Mouse (Mus musculus) mouse embryonic stem cell (cell line): Measurements from ENCODE around the gene Ggt5.

ENCODE experiments used
- in situ Hi-C, 2 experiments: fragments of 300-500 bp; cut with MboI; formaldehyde crosslinking; loops; 1 replicate in 1 of 2; 3 replicates in 1 of 2; pipeline ENCODE4 v1.14.3; 2019 to 2020; ENCODE audit warnings: low sequenced_read_pairs in 2 of 2, low pct_unique_long_range_greater_than_20kb in 1 of 2, mixed read lengths in 1 of 2; ENCODE audit not compliant: unreplicated experiment in 1 of 2

Gene Ggt5

DNA sequence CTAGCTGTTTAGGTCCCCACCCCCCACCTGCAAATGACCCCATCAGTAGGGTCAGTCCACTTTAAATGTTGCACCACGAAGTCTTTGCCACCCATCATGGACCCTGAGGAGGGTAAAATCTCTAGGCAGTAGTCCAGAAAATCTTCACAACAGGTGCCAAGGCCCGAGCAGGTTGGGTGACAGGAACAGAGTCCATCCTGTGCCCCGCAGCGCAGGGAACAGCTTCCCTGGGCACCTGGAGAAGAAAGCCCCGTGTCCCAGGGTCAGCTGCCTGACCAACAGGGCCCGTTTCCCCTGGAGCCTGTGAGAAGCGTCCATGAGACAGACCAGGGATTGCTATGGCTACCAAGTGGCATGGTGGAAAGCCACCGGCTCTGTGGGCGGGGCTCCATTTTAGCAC lies 53.3 kb downstream of the Ggt5 start:
- in situ Hi-C loops: no loop called here

DNA sequence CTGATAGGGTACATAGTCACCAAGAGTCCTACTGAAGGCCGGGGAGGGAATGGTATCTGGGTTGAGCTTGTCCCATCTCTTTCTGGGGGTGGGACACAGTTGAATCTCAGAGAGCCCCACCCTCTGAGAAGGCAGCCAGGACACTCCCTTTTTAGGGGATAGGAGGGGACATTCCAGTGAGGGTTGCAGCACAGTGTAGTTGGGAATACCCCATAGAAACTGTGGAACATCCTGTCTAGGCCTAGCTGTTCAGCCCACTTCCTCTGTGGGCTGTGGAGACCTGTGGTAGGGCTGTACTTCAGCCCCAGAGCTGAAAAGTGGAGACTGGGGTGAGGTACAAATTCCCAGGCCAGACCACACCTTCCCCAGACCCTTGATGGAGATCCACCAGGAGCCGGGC lies 53.8 kb downstream of the Ggt5 start:
- in situ Hi-C loops: no loop called here

DNA sequence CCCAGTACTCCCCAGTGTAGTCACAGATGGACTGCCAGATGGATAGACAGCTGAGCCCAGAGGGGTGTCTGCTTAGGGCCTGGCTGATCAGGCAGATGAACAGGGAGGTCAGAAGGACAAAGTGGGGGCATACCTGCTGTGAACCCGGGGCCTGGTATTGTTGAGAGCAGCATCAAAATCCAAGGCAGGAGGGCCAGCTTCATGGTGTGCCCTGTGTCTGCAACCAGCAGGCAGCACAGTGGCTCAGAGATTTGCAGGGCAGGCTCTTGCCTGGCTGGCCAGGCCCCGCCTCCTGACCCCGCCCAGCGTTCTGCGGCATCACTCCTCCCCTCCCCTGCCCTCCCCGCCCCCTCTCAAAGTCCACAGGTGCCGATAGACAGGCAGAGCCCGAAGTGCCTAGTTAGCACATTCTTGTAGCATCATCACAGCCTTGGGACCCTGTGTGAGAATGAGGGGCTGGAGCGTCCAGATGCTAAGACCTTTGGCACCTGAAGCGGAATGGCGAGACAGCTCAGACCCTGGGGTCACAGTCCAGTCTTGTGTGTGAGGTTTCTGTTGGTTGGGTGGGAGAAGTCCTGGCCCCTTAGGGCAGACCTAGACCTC lies 54.7 kb downstream of the Ggt5 start, which contains the start of gene Susd2:
Gene Susd2 (minus strand): TSS at position 268 of the 603 bp plus-strand sequence.
- in situ Hi-C loops: no loop called here

DNA sequence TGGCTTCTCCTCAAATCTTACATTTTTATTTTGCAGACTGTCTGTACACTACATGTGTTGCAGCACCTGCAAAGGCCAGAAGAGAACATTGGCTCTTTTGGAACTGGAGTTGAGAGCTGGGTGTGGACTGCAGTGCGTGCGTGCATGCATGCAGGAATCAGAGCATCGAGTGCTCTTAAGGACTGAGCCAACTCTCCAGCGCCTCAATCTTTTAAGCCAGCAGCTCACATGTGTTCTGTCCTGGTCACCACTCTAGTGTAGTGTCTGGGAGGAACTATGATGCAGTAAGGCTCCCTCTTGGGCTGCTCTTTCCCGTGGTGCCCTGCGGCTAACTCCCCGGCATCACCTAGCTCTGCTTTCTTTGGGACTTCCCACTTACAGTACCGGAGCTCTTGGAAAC lies 56.5 kb downstream of the Ggt5 start:
- in situ Hi-C loops: no loop called here

DNA sequence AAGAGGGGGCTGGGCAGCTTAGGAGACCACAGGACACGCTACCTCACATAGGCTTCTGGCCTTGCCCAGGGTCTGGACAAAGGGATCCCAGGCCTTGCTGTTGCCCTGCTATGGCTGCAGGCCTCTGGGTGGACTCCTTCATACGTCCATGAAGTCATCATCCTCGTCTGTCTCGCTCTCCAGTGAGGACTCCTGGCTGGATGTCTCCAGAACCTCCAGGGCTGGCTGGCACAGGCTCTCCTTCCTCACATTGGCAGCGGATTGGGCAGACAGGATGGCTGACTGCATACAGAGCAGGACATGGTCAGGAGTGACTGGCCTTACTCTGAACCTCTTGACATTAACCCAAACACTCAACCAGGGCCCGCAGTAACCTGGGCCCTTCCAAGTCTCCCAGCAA lies 57.3 kb downstream of the Ggt5 start:
- in situ Hi-C loops: no loop called here

DNA sequence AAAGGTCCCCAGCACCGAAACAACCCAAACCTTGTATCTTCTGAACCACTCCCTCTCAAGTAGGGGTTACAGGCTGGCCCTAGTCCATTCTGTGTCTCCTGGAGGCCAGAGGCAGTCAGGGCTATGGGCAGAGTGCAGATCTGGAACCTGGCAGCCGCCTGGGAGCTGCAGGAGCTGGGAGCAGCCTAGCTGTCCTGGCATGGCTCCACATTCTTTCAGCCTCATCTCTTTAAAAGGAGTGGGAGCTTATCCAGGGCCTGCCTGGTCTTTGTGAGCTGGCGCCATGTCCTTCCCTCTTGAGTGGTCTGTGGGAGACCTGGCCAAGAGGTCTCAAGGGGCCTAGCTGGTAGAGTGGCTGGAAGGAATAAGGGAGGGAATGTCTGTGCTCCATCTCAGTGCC lies 58.2 kb downstream of the Ggt5 start:
- in situ Hi-C loops: no loop called here

DNA sequence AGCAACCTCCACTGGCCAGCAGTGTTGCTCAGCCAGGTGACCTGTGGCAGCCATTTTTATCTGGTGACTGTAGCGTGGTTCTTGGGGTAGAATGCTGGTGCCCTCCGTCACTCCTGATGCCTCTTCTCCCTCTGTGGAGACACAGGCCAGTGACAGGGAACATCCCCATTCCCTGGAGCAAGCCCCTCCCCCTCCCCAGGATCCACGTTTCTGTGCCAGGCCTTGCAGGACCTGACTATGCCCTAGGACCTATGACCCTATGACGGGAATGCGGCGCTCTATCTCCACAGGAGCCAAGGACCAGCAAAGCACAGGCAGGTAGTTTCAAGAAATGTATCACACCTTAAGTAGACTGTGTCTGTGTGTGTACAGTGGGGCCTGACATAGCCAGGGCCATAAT lies 59.0 kb downstream of the Ggt5 start:
- in situ Hi-C loops: no loop called here

DNA sequence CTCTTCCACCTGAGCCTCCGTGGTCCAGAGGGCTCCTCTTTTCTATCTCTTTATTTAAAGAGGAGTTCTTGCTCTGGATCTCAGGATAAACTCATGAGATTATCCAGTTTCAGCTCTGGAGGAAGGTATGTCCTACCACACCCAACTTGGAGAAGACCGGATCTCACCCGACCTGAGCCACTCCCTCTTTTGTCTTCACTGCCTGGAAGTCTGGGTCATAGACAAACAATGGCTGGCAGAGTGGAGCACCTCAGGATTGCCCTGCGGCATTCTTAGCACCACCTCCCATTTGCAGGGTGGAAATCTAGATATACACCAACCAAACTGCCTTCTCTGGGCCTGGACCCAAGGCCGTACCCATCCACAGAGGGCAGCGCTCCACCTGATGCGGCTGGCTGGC lies 59.9 kb downstream of the Ggt5 start:
- in situ Hi-C loops: no loop called here

DNA sequence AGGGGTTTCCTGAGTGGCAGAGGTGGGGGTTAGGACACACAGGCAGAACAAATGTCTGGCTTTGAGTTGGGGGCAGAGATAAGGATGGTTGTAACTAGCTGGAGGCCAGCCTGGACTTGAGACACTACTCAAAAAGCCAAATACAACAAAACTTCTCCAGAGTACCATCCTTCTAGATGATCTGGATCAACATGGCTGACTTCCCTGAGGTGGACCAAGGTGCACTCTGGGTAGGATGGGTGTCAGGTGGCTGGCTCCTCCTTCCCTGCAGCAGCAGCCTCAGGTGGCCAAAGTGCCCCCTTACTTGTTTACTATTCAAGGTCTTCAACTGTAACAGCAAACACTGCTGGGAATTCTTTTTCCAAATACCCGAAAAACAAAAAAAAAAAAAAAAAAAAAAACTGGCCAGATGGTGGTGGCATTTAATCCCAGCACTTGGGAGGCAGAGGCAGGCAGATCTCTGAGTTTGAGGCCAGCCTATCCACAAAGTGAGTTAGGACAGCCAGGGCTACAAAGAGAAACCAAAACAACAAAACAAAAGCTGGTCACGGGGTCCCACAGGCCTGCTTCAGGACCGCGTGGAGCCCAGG lies 60.4 kb downstream of the Ggt5 start:
- in situ Hi-C loops: no loop called here

DNA sequence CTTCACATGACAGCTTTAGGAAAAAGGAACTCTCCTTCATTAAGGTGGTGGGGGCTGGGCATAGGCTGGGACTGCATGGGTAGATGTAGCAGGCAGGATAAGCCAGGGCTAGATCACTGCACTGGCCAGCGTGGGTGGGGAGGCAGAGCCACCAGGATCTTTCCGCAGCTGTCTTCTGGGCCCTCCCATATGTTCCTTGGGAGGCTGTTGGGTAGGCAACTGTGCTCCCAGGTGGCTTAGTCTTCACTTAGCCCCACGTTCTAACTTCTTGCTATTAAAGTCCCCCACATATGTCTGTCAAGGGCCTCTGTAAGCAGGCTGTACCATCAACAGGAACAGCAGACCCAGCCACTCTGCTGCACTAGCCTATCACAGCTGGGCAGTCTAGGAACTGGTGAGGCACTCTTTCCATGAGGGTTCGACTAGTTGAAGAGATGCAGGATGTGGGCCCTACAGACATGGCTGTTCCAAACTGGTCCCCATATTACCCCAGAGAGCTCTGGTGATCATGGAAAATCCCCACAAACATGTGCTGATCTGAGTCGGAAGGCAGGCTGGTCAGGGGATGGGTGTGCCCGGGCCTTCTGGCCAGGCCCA lies 61.3 kb downstream of the Ggt5 start:
- in situ Hi-C loops: no loop called here

DNA sequence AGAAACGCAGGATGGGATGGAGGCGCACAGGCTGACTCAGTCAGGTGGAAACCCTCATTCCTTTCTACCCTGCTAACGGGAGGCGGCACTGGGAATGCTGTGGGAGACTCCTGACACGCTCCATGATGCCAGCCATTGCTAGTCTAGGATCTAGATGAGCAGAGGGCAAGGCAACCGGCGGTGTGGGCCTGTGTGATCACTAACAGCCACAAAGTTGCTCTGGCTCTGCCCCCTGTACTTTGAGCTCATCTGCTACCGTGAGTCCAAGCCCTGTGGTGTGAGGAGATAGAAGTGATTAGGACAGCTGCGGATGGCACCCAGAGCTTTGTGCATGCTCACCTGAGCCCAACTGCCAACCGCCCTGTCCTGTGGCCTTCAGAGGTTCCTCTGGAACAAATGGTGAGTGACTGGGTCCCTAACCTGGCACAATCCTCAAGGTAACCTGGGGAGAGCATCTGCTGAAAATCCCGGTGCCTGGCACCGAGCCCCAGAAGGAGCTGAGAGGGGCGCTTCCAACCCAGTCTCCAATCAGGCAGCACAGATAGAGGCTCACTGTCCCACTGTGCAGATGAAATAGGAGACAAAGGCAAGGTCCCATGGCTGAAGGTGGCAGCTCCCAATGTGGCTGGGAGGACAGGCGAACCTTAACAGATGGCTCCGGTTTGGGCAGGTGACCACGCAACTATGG lies 62.4 kb downstream of the Ggt5 start:
- in situ Hi-C loops: no loop called here

DNA sequence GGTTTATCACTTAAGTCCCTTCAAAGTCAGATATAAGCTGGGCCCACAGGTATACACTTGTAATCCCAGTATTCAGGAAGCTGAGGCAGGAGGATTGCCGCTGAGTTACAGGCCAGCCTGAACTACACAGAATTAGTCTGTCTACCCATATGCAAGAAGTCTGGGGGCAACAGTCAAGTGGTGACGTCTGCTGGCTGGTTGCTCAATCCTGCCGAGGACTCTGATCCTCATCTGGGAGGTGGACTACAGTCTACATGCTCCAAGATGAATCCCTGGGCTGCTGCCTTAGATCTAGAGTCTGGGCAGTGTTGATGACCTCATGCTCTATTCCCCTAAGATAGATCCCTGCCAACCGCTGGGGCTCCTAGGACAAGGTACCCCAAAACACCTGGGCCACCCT lies 64.9 kb downstream of the Ggt5 start:
- in situ Hi-C loops: no loop called here

DNA sequence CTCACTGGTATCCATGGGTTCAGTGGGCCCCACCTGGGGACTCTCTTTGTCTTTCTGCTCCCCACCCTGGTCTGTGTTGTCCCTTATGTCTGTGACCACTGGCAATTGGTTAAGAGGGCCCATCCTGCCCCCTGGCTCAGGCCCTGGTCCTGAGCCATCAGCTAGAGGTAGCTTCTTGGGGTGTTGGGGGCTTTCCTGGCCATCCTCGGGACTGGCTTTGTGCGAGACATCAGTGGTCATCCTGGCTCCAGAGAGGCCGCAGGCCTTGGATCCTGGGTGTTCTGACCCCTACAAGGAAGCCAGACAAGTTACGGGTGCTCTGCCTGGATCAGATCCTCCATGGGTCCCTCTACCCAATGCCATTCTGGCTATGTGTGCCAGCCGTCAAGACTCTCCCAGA lies 68.0 kb downstream of the Ggt5 start:
- in situ Hi-C loops: no loop called here

DNA sequence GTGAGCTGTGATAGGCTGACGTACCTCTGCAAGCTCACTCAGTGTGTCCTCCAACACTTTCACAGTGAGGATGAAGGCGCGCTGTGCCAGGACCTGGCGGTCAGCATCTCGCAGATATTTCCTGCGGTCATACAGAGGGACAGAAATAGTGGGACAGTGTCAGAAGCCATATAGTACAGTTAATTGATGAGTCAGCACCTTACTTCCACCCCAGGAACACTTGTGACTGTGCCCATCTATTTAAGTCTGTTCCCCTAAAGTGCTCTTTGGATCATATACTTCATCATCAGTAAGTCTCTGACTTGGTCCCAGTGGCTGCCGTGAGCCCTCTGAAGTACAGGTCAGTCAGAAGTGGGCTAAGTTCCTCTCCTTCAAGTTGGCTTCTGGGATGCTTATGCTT lies 68.6 kb downstream of the Ggt5 start:
- in situ Hi-C loops: no loop called here

DNA sequence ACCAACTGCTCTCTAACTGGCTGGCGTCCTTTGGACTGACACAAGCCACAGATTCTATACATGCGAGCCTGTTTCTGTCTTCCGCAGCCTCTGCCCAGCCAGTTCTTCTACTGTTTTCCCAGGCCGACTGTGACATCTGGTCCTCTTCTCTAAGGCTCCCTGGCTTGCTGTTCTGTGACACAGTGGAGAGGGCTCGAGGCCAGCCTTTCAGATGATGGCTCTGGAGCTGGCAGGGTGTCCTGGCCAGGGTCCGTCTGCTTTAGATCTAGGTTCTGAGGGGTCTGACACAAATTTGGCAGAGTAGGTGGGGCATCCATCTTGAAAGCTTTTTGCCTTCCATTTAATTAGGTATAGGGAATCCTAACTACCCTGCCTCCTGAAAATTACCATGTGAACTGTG lies 72.2 kb downstream of the Ggt5 start:
- in situ Hi-C loops: no loop called here

DNA sequence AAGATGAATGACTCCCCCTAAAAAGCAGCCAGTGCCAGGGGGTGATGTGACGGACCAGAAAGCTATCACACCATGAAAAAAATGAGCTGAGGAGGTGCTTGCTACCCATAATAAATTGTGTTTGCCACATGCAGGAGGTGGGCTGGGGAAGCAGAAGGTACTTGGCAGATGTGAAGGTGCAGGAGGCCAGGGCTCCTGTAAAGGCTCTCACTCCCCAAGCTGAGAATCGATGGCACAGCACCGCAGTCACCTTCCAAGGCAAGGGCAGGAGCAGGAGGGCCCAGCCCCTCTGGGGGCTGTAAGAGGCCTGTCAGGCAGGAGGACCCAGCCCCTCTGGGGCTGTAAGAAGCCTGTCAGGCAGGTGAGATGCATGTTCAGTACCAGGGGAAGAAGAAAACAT lies 72.7 kb downstream of the Ggt5 start:
- in situ Hi-C loops: no loop called here

DNA sequence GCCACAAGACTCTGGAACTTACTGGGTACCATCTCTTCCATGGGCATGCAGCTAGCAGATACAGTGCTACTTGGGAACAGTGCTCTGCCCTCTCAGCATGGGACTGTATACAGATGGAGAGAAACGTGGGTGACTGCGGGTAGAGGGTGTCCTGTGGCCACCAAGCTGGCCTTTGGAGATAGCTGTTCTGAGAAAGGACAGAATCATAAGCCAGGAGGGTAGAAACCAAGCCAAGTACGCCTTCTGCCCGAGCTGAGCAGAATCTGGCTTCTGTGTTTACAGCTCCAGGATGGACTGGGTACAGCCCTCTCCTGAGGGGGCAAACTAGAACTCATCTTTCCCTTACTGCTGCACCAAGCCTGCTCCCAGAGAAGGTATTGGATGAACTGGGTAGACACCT lies 73.4 kb downstream of the Ggt5 start:
- in situ Hi-C loops: no loop called here

DNA sequence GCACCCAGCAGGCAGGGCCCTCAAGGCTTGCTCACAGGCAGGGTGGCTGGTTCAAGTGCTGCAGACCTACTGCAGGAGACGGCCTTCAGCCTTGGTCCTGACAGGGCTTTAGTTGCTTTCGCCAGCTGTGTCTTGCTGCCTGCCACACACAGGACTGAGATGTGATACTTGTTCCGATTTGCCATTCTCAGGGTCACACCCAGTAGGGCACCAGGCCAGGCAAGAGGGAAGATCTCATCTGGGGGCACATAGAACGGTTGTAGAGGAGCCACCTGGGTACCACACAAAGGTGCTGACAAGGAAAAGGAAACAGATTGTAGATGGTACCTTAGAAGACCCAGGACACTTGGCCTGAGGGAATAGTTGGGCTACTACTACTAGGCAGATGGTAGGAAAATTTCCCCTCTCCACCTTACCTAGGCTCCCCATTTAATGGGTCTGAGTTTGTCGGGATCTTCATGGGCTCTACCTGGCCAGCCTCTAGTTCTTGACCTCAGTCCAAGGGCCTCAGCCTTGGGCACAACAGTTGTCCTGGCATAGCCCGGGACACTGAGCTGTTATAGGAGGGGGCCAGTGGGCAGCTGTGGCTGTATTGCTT lies 75.6 kb downstream of the Ggt5 start:
- in situ Hi-C loops: no loop called here

DNA sequence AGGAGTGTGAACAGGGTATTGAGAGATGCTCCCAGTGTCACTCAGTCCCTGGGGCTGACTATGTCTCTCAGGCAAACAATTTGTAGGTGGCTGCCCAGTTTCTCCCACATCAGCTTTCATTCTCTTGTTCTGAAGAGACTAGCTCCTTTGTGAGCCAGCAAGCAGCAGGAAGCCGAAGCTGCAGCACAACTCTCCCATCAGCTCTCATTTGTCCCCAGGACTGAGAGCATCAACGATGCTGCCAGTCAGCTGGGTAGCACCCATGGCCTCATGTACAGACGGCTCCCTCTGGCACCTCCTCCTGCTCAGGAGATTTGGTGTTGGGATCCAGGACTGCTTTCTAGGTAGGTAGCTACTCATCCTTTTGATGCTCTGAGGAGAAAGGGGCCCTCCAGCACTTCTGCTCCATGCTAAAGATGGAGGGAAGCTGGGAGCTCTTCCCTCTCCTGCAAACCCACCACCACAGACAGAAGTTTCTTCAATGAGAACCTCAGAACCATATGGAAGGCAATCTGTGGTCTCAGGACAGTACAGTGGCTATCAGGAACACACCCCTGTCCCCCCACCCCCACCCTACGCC lies 77.4 kb downstream of the Ggt5 start:
- in situ Hi-C loops: no loop called here
